Mouse (Mus musculus): ENCODE measurements at regions not wholly inside any gene's neighbourhood (a gene's known extent, or its start where the extent isn't known, plus 50 kb on each side); places are given as distances from the start of the nearest gene placed in this dataset.

GRCm38 (mm10) chr11:57396429-57396828, 122.0 kb downstream of the Fam114a2 start:
- no peaks in the 10 kb centered on the region for H3K9me3 ChIP-seq (replicated peaks; ENCODE audit: control insufficient read depth, insufficient read depth, low read length, poor library complexity, severe bottlenecking)
- H3K27me3 ChIP-seq (ENCODE audit: control insufficient read depth, insufficient read depth, low read length, poor library complexity, severe bottlenecking) = no peaks in the 10 kb centered on the region
- H3K9ac ChIP-seq (ENCODE audit: low read depth, poor library complexity, severe bottlenecking) = no peak overlapping the region
- TF ChIP-seq EP300 (IDR thresholded peaks at IDR 0.05; ENCODE audit: insufficient read depth, low read depth, low read length) (no peak), POLR2A (IDR thresholded peaks at IDR 0.05; ENCODE audit: insufficient read depth, low read length) (no peak)
- no peak overlapping the region for H3K4me3 ChIP-seq (ENCODE audit: low read depth, low read length)
- H3K36me3 ChIP-seq (ENCODE audit: control insufficient read depth, insufficient read depth, low read length, poor library complexity, severe bottlenecking) = no peaks in the 10 kb centered on the region
- no peaks in the 10 kb centered on the region for H3K4me1 ChIP-seq (ENCODE audit: control insufficient read depth, insufficient read depth, low read length)
- no peak overlapping the region for H3K27ac ChIP-seq (ENCODE audit: insufficient read depth, low read length)

GRCm38 (mm10) chr11:57390826-57391225, 127.6 kb downstream of the Fam114a2 start:
- no peaks in the 10 kb centered on the region for H3K27me3 ChIP-seq (ENCODE audit: control insufficient read depth, insufficient read depth, low read length, poor library complexity, severe bottlenecking)
- no peak overlapping the region for H3K27ac ChIP-seq (ENCODE audit: insufficient read depth, low read length)
- H3K4me1 ChIP-seq (ENCODE audit: control insufficient read depth, insufficient read depth, low read length) = no peaks in the 10 kb centered on the region
- TF ChIP-seq POLR2A (IDR thresholded peaks at IDR 0.05; ENCODE audit: insufficient read depth, low read length) (no peak), CTCF (IDR thresholded peaks at IDR 0.05; ENCODE audit: low read depth, low read length) (no peak), EP300 (IDR thresholded peaks at IDR 0.05; ENCODE audit: insufficient read depth, low read depth, low read length) (no peak)
- no peaks in the 10 kb centered on the region for H3K36me3 ChIP-seq (ENCODE audit: control insufficient read depth, insufficient read depth, low read length, poor library complexity, severe bottlenecking)
- no peak overlapping the region for H3K4me3 ChIP-seq (ENCODE audit: low read depth, low read length)
- no peak overlapping the region for H3K9ac ChIP-seq (ENCODE audit: low read depth, poor library complexity, severe bottlenecking)
- H3K9me3 ChIP-seq (replicated peaks; ENCODE audit: control insufficient read depth, insufficient read depth, low read length, poor library complexity, severe bottlenecking) = no peaks in the 10 kb centered on the region

Measured in ES-Bruce4 (cell line).